Mouse (Mus musculus) liver, postnatal 0 days (tissue): ENCODE measurements around the gene Tmem86b. TPM values are rescaled to one million over a fixed set of nuclear protein-coding genes. Genes with fewer than 3 reads are reported as not detected.

Experiments used
- ATAC-seq: fragments of 200-750 bp; cut with Nextera tagmentation; 2 replicates; pipeline ENCODE4 v1.8.0; 2017; ENCODE audit warnings: mild to moderate bottlenecking, moderate library complexity
- DNase-seq: peaks from one replicate; pipeline ENCODE4 v3.0.0-alpha.2; 2016
- H3K27ac ChIP-seq: fragments of 300-500 bp; sonication (generic); 2 replicates; pipeline ENCODE4 v1.5.1; 2014; ENCODE audit warnings: antibody characterized with exemption, moderate library complexity, mild to moderate bottlenecking, low read depth
- H3K27me3 ChIP-seq: fragments of 300-500 bp; sonication (generic); 2 replicates; pipeline ENCODE4 v1.6.1; 2014; ENCODE audit warnings: low read length, control low read depth, mixed read lengths; ENCODE audit not compliant: insufficient read depth
- H3K36me3 ChIP-seq: fragments of 300-500 bp; sonication (generic); replicated peaks from 2 replicates; pipeline ENCODE4 v1.6.1; 2014; ENCODE audit warnings: mild to moderate bottlenecking, control low read depth, low read length, moderate library complexity, mixed read lengths; ENCODE audit not compliant: insufficient read depth
- H3K4me1 ChIP-seq: fragments of 300-500 bp; sonication (generic); 2 replicates; pipeline ENCODE4 v1.6.1; 2014; ENCODE audit warnings: antibody characterized with exemption, mild to moderate bottlenecking, control low read depth; ENCODE audit not compliant: insufficient read depth
- H3K4me2 ChIP-seq: fragments of 300-500 bp; sonication (generic); 2 replicates; pipeline ENCODE4 v1.6.1; 2014; ENCODE audit warnings: low read depth, mild to moderate bottlenecking, low read length, moderate library complexity, mixed read lengths
- H3K4me3 ChIP-seq: fragments of 300-500 bp; sonication (generic); 2 replicates; pipeline ENCODE4 v1.5.1; 2014; ENCODE audit warnings: low read depth, low read length
- H3K9ac ChIP-seq: fragments of 300-500 bp; sonication (generic); replicated peaks from 2 replicates; pipeline ENCODE4 v1.6.1; 2014; ENCODE audit warnings: mild to moderate bottlenecking, moderate library complexity
- H3K9me3 ChIP-seq: fragments of 300-500 bp; sonication (generic); 2 replicates; pipeline ENCODE4 v1.6.1; 2016; ENCODE audit warnings: mild to moderate bottlenecking, control low read depth, low read length, mixed read lengths
- CTCF ChIP-seq: sonication (generic); IDR thresholded peaks from 2 replicates; pipeline ENCODE4 v1.5.1; 2016; ENCODE audit warnings: antibody characterized with exemption, low read depth
- EP300 ChIP-seq: IDR thresholded peaks from 2 replicates; pipeline ENCODE4 v1.6.1; 2016; ENCODE audit warnings: antibody characterized with exemption, low read depth, mild to moderate bottlenecking
- whole genome bisulfite sequencing: fragments of 180-500 bp; shearing (Covaris S2); extraction: QIAGEN DNeasy Blood & Tissue Kit; methylation state at CpG from one replicate; pipeline ENCODE4 v1.1.7; 2014; ENCODE audit not compliant: insufficient replicate concordance; 5-methylcytosine and 5-hydroxymethylcytosine counted together
- polyA plus RNA-seq: library from polyadenylated mRNA; unstranded; fragments of >200 nt; fragmentation: Nextera tagmentation; extraction: Ambion mirVana; gene quantifications from 2 replicates; pipeline ENCODE4 v1.2.1, GENCODE M21; 2015

Tmem86b gene
- polyA plus RNA-seq, 1 experiment from 2014 or later = 35.4 TPM

- peak overlapping the region; percentile 92 for H3K4me3 ChIP-seq
- TF ChIP-seq CTCF = no peak
- peak; percentile 59 for ATAC-seq
- peak overlapping the region; percentile 88 for H3K4me2 ChIP-seq
- H3K27me3 ChIP-seq = no peaks in the 10 kb centered on the region
- peaks cover 5% of the 10 kb centered on the region for H3K36me3 ChIP-seq
- WGBS = under 1% methylated on average over 70 of the region's 78 CpGs
- H3K4me1 ChIP-seq = peaks cover 49% of the 10 kb centered on the region
- H3K9me3 ChIP-seq = no peaks in the 10 kb centered on the region
- H3K9ac ChIP-seq = peak overlapping the region; percentile 97
- no peak for DNase-seq
- H3K27ac ChIP-seq = peak overlapping the region; percentile 93
Observed at GRCm38 (mm10) chr7:4658128-4658907, 27.1 kb upstream of the Tmem86b start.

- ATAC-seq (no peak), DNase-seq (no peak)
- peak overlapping the region; percentile 92 for H3K4me3 ChIP-seq
- H3K27ac ChIP-seq = peak overlapping the region; percentile 93
- no peak for TF ChIP-seq EP300
- no peak for TF ChIP-seq CTCF
- H3K9me3 ChIP-seq = no peaks in the 10 kb centered on the region
- 24% methylated on average over 9 of the region's 9 CpGs for WGBS
- peak overlapping the region; percentile 88 for H3K4me2 ChIP-seq
- H3K4me1 ChIP-seq = peaks cover 56% of the 10 kb centered on the region
- H3K36me3 ChIP-seq = peaks cover 3% of the 10 kb centered on the region
- no peaks in the 10 kb centered on the region for H3K27me3 ChIP-seq
- peak overlapping the region; percentile 97 for H3K9ac ChIP-seq
Observed at GRCm38 (mm10) chr7:4657521-4658127, 26.4 kb upstream of the Tmem86b start.

DNA sequence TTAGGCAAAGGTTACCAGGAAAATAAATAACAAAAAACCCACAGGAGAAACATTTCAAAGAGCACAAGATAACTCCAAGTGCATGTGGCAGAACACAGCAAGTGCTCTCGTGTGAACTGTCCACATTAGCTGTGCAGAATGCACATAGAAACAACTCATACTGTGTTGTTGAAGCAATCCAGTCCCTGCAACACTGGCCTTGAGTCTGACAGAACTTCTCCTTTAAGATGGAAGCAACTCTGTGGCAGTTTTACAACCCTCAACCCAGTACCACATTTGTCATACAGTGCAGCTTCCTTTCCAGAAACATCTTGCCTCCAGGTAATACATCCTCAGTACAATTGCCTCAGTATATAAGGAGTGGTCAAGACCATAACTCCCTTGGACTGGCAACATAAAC lies 25.6 kb upstream of the Tmem86b start:
- no peak for TF ChIP-seq EP300
- TF ChIP-seq CTCF = no peak
- Histone ChIP-seq H3K27me3 (no peaks in the 10 kb centered on the region), H3K4me1 (peaks cover 64% of the 10 kb centered on the region), H3K4me2 (peak overlapping the region; percentile 88), H3K9me3 (no peaks in the 10 kb centered on the region), H3K4me3 (peak overlapping the region; percentile 92), H3K36me3 (peaks cover 5% of the 10 kb centered on the region), H3K27ac (peak overlapping the region; percentile 46; the same call in 1 of the 2 replicates), H3K9ac (peak overlapping the region; percentile 97)
- DNase-seq (no peak), ATAC-seq (no peak)
- 6% methylated on average over 1 of the region's 1 CpGs for WGBS

- Histone ChIP-seq H3K4me1 (peaks cover 71% of the 10 kb centered on the region), H3K27me3 (no peaks in the 10 kb centered on the region), H3K4me2 (peak overlapping the region; percentile 88), H3K36me3 (peaks cover 12% of the 10 kb centered on the region), H3K9ac (peak overlapping the region; percentile 16; the same call in 1 of the 2 replicates), H3K27ac (peak overlapping the region; percentile 92; the same call in 1 of the 2 replicates), H3K4me3 (no peak overlapping the region), H3K9me3 (no peaks in the 10 kb centered on the region)
- TF ChIP-seq CTCF (no peak), EP300 (no peak)
- DNase-seq (no peak), ATAC-seq (no peak)
- WGBS = 60% methylated on average over 1 of the region's 1 CpGs
Observed at GRCm38 (mm10) chr7:4655916-4656315, 24.7 kb upstream of the Tmem86b start.

- DNase-seq = no peak
- Histone ChIP-seq H3K9ac (0 out of 2 replicates have a peak overlapping the region, but pooled peaks have one; percentile 16), H3K4me2 (peak overlapping the region; percentile 88), H3K4me1 (peaks cover 71% of the 10 kb centered on the region), H3K27me3 (no peaks in the 10 kb centered on the region), H3K36me3 (peaks cover 12% of the 10 kb centered on the region), H3K9me3 (no peaks in the 10 kb centered on the region), H3K27ac (peak overlapping the region; percentile 92), H3K4me3 (no peak overlapping the region)
- WGBS = 52% methylated on average over 4 of the region's 4 CpGs
- no peak for ATAC-seq
- TF ChIP-seq CTCF (no peak), EP300 (no peak)
Observed at GRCm38 (mm10) chr7:4655393-4655792, 24.2 kb upstream of the Tmem86b start.

DNA sequence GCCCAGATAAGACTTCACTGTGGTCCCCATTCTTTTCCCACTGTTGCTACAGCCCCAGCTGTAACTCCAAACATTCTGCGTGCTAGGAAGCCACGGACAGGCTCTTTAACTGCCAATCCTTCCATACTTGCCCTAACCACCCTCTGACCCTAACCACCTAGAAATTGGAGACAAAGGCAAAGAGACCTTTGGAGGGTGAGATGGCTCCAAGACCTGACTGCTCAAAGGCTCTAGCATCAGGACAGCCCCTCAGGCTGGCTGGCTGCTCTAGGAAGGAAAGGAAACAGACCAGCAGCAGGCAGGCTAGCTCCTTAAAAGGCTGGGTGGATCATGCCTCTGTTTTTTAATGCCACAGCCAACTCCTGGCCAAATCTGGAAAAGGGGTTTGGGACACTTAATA lies 23.0 kb upstream of the Tmem86b start:
- H3K4me1 ChIP-seq = peaks cover 66% of the 10 kb centered on the region
- no peaks in the 10 kb centered on the region for H3K9me3 ChIP-seq
- H3K4me2 ChIP-seq = peak overlapping the region; percentile 88
- DNase-seq (no peak), ATAC-seq (no peak)
- peak overlapping the region; percentile 24 for H3K4me3 ChIP-seq
- H3K36me3 ChIP-seq = peaks cover 12% of the 10 kb centered on the region
- TF ChIP-seq CTCF (no peak), EP300 (no peak)
- peak overlapping the region; percentile 92 for H3K27ac ChIP-seq
- 36% methylated on average over 2 of the region's 2 CpGs for WGBS
- peak overlapping the region; percentile 49 for H3K9ac ChIP-seq
- H3K27me3 ChIP-seq = no peaks in the 10 kb centered on the region
